17 mouse cellular contexts compared by ENCODE assay signal in genomic region chr6:39036204-39036603, GRCm38 (mm10).
"Had no signal": no experiment of that assay in that cellular context is flagged by ENCODE, and none has a peak within 500 bp of the region (broad histone marks: within the 10 kb centered on the region; RNA-seq: fewer than 3 reads in every experiment).

No protein-coding gene starts in this region.

- H3K4me2 ChIP-seq: limb, embryonic 13.5 days; midbrain, embryonic 15.5 days; neural tube, embryonic 13.5 days had no signal

- ATAC-seq: intestine, embryonic 16.5 days; lung, postnatal 0 days; midbrain, embryonic 15.5 days had no signal

- H3K4me1 ChIP-seq: midbrain, embryonic 15.5 days had no signal

- H3K27me3 ChIP-seq: midbrain, embryonic 15.5 days; neural tube, embryonic 13.5 days had no signal

- H3K27ac ChIP-seq: kidney, postnatal 0 days; layer of hippocampus, adult 2 months; limb, embryonic 13.5 days; liver, embryonic 14.5 days; midbrain, embryonic 10.5 days; midbrain, embryonic 15.5 days; neural tube, embryonic 13.5 days had no signal

- H3K9ac ChIP-seq: limb, embryonic 13.5 days; liver, embryonic 14.5 days; midbrain, embryonic 15.5 days; neural tube, embryonic 13.5 days had no signal

- H3K9me3 ChIP-seq: limb, embryonic 13.5 days; midbrain, embryonic 10.5 days; midbrain, embryonic 15.5 days; neural tube, embryonic 13.5 days had no signal

- H3K4me3 ChIP-seq: layer of hippocampus, adult 2 months; limb, embryonic 13.5 days; midbrain, embryonic 10.5 days; midbrain, embryonic 15.5 days; neural tube, embryonic 13.5 days had no signal

- H3K36me3 ChIP-seq: limb, embryonic 13.5 days; midbrain, embryonic 10.5 days; midbrain, embryonic 15.5 days; neural tube, embryonic 13.5 days had no signal

- DNase-seq: left cerebral cortex, postnatal 4 days; lung, adult 18-20 months; lung, postnatal 4 days; retina, postnatal 1 day; right cerebral cortex, postnatal 4 days; spleen, adult 18-20 months; thymus, adult 18-20 months; thymus, postnatal 14 days had no signal
